Mouse (Mus musculus) NIH3T3 (cell line): ENCODE measurements at regions not wholly inside any gene's neighbourhood (a gene's known extent, or its start where the extent isn't known, plus 50 kb on each side); places are given as distances from the start of the nearest gene placed in this dataset.

ENCODE experiments used
- DNase-seq: peaks from one replicate; pipeline ENCODE4 v3.0.0-alpha.2; 2012; ENCODE audit warnings: low read depth

DNA sequence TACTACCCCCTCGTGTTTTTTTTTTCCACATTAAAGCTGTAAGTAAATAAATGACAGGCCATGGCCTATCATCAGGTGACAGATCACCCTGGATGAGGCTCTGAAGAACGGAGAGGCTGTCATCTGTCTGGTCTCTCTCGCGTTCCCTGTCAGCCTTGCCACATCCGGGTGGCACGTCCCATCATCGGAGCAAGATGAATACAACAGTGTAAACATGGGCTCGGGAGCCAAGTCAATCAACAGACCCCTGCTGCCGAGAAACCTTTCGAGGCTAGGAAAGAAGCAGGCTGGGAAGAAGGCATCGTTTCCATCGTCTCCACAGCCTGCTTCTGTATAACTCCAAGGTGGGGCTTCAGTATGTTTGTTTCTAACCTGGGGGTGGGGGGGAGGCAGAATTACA is 286.8 kb upstream of the Id4 start:
- no peak for DNase-seq

DNA sequence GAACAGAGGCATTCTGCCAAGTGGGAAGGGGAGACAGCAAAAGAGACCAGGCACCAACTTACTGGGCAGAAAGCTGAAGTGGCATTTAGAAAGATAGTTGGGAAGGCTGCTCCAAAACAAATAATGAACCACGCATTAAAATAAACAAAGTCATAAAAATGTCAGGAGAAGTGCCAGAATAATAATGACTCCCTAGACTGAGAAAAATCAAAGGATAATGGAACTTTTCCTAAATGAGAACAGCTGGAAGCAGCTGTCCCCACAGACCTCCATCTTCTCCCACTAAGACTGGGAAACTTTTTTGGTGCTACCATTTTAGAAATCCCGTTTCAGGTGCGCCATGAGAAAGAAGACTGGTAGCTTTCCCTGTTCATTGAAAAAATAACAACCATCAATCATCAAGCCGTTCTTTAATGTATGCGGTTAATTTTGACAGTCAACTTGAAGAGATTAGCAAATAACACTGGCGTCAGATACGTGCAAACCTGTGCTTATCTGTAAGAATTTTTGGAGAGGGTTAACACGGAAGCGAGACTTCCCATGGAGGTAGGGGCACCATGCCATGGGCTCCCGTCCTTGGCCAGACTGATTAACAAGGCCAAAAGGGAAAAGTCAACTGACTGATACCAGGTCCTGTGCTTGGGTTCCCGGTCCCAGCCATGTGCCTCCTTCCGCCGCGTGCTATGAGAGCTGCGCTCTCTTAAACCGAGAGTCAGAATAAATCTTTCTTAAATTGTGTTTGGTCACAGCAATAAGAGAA is 286.1 kb upstream of the Id4 start:
- DNase-seq: no peak

DNA sequence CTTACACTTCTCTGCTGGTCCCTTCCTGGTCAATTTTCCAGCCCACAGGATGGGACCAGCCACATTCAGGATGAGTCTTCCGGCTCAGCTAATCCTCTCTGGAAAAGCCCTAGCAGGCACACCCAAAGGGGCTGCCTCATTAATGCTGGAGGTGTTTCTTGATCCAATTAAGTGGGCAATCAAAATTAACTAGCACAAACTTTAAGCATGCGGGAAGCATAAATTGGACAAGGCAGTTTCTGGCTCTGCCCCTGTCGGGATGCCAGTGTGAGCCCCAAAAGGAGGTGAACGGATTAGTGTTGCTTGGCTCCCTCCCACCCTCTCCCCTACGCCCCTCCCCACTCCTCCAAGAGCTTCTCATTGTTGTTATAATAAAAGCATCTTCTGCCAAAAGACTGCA is 262.5 kb upstream of the Id4 start:
- DNase-seq: no peak

DNA sequence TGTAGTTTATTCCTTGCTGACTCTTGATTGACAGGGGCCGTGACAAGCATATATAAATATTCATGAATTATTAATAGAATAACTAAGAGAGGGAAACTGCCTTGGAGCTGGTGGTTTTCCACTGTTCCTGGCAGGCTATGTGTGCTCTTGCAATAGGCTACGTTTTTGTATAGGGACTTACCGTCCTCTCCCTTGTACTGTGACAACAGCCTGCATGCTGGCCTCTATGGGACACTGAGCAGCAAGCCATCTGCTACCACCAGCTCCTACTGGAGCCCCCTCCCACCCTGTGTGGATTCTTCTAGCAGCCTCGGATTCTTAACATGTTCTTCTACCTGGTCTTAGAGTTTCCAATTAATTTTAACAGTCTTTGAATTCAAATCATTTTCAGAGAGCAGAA is 261.6 kb upstream of the Id4 start:
- no peak for DNase-seq

DNA sequence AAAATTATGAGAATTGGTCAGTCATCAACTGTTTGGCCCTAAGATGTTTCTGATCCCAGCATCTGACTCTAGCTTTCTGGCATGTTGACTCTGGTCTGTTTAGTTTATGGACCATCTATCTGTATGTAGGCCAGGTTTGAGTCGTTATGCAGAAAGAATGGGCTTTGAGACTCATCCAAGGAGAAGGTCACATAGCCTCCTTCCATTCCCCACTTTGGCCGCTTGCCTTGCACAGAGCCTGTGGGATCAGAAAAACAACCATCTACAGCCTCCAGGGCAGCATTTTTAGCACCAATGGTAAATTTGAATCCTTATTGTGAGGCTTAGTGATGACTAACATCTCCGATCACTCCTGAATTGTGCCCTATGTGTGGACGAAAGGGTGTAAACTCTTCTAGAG is 257.9 kb upstream of the Id4 start:
- peak; percentile 54 for DNase-seq

DNA sequence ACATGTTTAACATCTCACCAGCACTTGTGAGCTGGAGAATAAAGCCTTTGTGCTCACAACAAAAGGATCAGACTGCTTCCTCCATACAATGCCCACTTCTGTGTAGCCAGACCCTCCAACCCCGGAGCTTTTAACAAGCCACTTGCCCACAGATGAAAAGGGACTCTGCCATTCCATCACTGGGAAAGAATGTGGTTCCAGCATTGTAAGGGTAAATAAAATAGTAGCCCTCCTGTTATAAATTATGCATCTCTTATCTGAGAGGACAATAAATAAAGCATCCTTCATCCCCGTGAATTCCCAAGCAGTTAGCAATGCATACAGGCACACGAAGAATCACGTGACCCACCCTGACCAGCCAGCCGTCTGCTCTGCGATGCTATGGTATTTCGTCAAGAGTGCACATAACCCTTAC is 247.7 kb upstream of the Id4 start:
- peak; percentile 9 for DNase-seq

DNA sequence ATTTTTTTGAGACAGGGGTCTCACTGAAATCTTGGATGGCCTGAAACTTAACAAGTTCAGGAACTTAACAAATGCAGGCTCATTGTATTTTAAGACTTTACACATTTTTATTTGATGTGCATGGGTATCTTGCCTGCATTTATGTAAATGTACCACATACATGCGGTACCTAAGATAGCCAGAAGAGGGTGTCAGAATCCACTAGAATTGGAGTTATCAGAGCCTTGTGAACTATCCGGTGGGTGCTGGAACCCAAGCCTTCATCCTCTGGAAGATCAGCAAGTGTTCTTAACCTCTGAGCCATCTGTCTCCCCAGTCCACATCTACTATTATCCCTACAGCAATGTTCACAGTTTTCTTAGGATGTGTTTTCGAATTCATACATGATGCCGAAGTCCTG is 245.7 kb upstream of the Id4 start:
- DNase-seq: peak; percentile 43

DNA sequence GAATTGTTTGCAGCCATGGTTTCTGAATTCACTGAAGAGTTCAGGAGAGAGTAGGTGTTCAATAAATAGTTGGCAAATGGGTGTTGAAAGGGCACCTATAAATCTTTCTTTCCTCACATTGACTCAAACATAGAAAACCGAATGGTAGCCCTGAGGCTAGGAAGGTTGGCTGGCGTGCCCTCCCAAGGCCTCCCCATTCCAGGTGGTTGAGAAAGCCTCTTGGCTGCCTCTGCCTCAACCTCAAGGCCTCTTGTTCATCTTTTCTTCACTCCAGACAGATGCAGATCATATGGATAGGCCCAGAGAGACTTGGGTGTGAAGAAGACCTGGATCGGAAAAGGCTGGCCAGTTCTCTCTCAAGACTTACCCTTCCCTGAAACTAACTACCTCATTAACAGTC is 245.0 kb upstream of the Id4 start:
- peak; percentile 80 for DNase-seq

DNA sequence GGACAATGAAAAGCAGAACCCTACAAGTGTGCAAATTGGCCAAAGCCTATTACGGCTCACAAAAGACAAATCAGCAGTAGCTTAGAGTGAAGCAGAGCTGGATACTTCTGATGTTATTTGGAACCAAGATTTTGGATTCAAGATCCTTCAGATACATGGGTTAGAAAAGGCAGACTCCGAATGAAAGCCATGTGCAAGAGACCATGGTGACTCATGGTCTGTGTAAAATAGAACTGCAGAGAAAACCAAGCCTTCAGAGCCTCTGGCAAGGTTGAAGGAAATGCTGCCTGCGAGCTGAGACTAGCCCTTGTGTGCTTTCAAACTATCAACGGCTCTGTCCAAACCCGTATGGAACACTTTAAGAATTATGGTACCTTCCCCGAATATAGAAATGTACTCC is 244.4 kb upstream of the Id4 start:
- DNase-seq: peak; percentile 68

DNA sequence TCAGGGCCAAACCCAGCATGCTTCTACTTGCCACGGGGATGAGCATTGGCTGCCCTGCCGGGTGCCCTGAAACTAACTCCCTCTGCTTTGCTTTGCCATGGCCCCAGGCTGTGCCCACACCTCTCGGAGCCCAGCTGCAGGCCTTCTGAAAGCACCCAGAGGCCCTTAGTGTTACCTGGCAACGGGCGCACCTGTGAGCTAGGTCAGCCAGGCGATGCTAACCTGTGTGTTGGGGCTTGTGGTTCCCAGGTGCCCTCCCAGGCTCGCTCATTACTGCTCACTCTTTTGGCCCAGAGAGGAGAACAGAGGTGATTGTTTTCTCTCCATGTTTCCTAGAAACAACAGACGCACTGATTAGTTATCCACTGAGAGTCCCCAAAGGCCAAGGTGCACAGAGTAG is 243.4 kb upstream of the Id4 start:
- DNase-seq: no peak

DNA sequence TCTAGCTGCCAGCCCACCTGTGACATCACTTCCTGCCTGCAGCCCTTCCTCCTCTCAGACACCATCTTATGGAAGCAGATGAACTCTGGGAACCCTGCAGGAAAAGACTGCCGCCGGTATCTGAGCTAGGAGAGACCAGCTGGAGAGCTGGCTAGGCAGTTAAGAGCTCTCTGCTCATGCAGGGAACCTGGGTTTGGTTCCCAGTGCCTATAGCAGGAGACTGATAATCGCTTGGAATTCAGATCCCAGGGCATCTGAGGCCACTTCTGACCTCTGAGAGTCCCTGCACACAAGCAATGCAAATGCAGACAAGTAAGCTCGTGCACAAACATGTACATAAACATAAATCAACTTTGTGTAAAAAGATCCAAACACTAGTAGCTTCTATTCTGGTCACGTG is 242.4 kb upstream of the Id4 start:
- peak; percentile 6 for DNase-seq

DNA sequence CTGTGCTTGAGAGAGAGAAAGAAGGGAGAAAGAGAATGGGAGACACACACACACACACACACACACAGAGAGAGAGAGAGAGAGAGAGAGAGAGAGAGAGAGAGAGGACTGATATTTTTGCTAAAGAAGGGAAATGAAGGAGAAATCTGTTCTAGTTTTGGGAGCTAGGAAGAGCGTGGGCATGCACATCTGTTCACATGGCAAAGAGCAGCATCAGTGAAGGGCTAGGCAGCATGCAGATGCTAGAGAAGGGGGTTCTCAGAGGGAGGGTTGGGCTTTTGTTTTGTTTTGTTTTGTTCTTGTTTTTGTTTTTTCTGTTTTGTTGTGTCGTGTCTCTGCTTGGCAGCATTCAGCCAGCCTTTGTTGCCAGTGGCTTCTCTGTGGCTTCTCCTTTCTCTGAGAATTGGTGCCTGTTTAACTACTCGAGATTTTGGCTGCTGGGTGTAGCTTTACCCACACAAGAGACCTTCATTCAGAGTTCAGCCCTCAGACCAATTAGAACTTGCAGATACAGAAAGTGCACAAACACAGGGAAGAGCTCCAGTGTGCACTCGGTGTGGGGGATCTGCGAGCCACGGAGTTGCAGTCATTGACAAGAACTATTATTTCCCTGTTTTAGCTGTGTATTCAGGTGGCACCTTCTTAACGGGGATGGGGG is 237.9 kb upstream of the Id4 start:
- DNase-seq: no peak

DNA sequence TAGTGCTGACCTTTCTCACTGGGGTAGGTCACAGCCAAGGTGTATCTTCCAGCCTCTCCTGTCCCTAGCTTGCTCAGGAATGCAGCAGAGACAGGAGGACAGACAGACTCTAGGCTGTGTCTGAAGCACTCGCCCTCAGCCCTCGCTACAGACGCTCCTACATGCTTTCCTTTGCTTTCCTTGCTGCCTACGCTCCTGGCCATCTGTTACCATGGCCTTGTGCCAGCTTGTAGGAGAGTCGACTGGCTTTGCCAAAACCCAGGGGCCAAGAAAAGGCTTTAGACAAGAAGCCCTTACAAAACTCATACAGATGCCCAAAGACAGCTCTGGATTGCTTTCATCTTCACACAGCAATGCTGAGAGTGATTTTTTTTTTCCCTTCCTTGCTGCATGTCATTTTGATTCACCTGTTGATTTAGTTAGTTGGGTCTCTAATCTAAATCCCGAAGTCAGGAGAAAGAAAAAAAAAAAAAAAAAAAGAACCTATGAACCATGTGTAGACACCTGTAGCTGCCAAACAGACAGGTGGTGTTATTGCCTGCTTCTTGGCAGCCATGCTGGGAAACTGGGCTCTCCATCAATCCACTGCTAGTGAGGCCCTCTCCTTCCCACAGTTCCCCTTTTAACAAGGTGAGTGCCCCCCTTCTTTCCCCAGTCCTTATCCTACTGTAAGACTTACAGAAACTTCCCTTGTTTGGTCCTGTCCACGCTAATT is 233.1 kb upstream of the Id4 start:
- peak; percentile 84 for DNase-seq

DNA sequence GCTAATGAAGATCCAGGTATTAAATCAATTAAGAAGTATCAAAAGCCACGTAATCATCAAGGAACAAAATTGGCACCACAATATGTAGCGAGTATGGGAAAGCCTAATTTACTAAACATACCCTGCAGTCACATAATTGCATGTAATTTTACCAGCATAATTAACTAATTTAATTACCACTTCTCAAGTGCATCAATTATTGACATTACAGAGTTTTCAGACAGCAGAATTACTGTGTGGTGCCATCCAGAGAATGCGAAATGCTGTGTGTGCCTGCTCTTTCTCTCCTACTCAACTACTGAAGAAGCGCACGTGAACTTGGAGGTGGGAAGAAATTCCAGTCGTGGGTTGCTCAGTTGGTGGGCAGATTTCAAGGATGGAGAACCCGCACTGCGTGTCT is 229.5 kb upstream of the Id4 start:
- no peak for DNase-seq

DNA sequence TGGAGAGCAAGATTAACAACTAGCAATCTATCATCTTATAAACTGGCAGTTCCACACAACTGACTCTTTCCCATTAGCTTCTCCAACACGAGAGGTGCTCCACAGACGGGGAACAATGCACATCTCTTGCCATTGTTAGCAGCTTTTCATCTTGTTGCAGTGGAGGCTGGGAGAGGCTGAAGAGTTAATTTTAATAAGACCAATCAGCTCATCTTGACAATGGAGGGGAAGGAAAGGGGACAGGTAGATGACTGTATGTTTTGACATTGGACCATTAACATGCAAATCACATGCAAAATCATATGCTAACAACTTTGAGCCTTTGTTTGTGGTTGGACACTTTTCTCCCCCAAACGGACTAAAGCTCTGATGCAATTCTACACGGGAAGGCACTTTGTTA is 218.9 kb upstream of the Id4 start:
- no peak for DNase-seq

DNA sequence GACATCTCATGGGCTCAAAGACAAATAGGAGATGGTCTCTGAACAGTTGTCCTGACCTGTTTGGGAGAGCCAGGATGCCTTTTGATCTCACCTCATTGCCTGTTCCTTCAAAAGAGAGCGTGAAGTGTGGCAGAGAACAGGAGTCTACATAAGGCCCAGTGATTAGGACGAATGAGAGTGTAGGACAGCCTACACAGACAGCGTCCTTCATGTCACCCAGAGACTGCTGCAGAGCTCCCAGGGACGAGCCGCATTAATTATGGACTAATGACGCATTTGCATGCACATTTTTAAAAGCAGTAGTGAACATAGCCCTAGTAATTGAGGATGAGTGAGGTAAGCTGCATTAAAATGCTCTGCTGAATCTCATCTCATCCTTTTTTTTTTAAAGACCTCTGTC is 218.5 kb upstream of the Id4 start:
- no peak for DNase-seq

DNA sequence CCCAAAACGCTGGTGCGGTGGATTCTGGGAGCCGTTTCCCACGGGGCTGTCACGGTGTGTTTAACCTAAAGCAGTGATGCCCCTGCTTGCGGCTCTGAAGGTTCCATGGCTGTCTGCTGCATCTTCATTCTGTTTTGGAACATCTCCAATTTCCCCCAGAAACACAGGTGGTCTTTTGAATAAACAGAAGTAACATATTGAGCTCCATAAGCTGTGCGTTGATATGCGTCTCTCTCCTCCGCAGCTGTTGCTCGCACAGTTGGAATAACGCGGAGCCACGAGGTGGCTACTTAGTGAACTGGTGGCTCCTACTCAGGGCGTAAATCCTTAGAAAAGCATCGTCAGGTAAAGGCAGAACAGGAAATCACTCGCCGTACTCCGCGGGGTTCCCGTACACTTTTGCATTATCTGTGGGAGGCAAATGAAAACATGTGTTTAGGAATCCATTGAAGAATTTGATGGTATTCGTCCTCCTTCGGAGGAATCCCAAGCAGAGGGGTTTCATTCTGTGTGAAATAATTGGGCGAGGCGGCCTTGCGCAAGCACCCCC is 214.8 kb upstream of the Id4 start:
- no peak for DNase-seq

DNA sequence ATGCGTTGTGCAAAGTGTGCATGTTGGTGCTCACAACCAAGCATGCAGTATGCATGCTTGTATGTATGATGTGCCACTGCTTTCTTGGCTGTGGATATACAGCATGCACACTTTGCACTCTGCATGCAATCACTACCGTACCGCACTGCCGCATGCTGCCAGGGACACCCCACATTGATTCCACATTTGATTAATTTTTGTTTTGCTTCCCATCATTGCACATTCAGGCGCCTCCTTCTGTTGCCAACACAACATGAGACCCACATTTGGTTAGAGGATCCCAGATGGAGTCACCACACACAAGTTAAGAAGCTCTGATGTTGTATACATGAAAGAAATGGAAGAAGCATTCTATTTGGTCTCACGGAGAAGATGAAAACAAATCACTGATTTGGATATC is 211.2 kb upstream of the Id4 start:
- no peak for DNase-seq

DNA sequence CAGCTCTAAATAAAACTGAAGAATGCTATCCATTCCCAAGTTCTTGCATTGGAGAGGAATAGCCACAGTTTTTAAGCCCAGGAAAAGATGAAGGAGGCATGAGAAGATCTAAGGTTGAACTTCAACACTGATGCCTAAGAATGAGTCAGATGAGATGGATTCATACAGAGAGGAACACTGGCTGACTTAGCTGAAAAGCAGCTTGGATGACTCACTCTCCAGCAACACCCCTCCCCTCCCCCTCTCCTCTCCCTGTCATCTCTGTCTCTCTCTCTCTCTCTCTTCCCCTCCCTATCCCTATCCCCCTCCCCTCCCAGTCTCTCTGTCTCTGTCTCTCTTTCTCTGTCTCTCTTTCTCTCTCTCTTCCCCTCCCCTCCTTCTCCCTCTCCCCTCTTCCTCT is 186.4 kb upstream of the Id4 start:
- DNase-seq: peak; percentile 78

DNA sequence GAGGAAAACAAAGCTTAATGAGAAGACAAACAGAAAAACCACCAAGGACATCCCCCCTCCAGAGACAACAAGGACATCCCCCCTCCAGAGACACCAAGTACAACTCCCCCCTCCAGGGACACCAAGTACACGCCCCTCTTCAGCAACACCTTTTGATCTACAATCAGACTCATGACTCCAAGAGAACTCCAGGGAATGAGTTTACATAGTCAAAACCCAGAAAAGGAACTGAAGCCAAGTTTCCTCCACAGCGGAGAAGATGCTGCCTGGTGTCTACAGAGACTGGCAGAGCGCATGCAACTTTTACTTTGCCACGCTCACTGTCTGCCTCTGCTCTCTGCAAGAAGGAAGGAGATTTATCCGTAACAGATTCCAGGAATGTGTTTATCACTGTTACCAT is 185.7 kb upstream of the Id4 start:
- peak; percentile 10 for DNase-seq

DNA sequence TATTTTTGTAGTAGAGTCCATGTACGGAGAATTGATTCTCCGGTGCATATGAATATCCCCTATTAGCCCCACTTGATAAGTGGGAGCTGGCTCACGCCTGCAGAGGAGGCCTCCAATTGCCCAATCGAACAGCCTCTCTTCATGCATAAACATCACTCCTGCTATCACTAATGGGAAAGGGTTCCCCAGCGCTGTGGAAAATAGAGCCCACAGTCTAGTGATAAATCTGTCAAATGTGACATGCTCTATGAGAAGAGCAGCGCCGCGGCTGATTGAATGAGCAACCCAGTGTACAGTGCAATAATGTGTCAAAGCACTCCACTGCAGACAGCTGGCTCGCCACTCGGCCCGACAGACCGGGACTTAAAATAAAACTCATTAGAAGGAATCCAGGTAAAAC is 182.8 kb upstream of the Id4 start:
- no peak for DNase-seq

DNA sequence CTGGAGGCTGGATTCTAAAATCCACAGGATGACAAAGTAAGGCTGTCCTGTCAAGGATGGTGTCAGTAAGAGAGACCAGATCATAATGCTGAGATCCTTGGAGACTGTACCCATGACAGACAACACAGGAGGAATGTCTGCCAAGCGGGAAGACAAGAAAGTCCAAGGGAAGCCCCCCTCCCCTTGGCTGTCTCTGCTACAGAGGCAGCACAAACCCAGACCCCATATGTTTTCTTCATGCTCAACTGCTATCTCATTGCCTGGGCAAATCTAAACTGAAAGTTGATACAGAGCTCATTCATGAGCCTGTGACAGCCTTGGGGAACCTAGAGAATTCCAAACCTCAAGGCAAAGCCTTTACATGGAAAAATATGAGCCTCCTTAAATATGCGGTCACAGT is 177.7 kb upstream of the Id4 start:
- no peak for DNase-seq

DNA sequence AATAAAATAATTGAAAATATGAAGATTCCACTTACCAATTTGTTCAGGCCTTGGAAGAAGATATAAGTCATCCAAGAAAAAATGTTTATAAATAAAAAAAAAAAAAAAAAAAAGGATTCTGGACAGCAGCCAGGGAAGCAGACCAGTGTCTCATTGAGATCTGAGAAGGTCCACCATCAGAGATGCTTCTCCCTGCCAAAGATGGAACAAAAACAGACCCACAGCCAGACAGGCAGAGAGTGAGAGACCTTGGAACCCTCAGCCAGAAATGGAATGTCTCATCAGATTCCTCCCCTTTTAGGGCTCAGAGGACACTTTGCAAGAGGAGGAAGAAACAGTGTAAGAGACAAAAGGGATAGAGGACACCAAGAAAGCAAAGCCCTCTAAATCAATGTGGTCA is 177.2 kb upstream of the Id4 start:
- DNase-seq: no peak
